Mouse (Mus musculus) stomach, embryonic 16.5 days (tissue): ENCODE data around the gene Mtcl1. TPM values are rescaled to one million over a fixed set of nuclear protein-coding genes. Genes with fewer than 3 reads are reported as not detected.
A peak's percentile ranks its signal among the peaks of the same experiment; 100 is the strongest.

ENCODE experiments used
- ATAC-seq: fragments of 200-750 bp; cut with Nextera tagmentation; 2 replicates; pipeline ENCODE4 v1.8.0; 2017; ENCODE audit warnings: moderate number of reproducible peaks, moderate TSS enrichment; ENCODE audit not compliant: insufficient read depth, low FRiP score
- H3K27ac ChIP-seq: fragments of 300-500 bp; sonication (generic); 2 replicates; pipeline ENCODE4 v1.5.1; 2014; ENCODE audit warnings: low read length
- H3K27me3 ChIP-seq: fragments of 300-500 bp; sonication (generic); 2 replicates; pipeline ENCODE4 v1.6.1; 2014; ENCODE audit warnings: low read length, control low read depth, mixed read lengths; ENCODE audit not compliant: control insufficient read depth, insufficient read depth
- H3K36me3 ChIP-seq: fragments of 300-500 bp; sonication (generic); 2 replicates; pipeline ENCODE4 v1.6.1; 2014; ENCODE audit warnings: low read length; ENCODE audit not compliant: control insufficient read depth, insufficient read depth
- H3K4me1 ChIP-seq: fragments of 300-500 bp; sonication (generic); 2 replicates; pipeline ENCODE4 v1.6.1; 2014; ENCODE audit warnings: low read length, control low read depth, mixed read lengths; ENCODE audit not compliant: control insufficient read depth, insufficient read depth
- H3K4me2 ChIP-seq: fragments of 300-500 bp; sonication (generic); 2 replicates; pipeline ENCODE4 v1.6.1; 2014; ENCODE audit warnings: low read depth, low read length, mixed read lengths
- H3K4me3 ChIP-seq: fragments of 300-500 bp; sonication (generic); replicated peaks from 2 replicates; pipeline ENCODE4 v1.5.1; 2014; ENCODE audit warnings: mild to moderate bottlenecking, low read length
- H3K9ac ChIP-seq: fragments of 300-500 bp; sonication (generic); 2 replicates; pipeline ENCODE4 v1.6.1; 2014; ENCODE audit warnings: low read length
- H3K9me3 ChIP-seq: fragments of 300-500 bp; sonication (generic); replicated peaks from 2 replicates; pipeline ENCODE4 v1.6.1; 2016; ENCODE audit warnings: low read length, control low read depth; ENCODE audit not compliant: control insufficient read depth
- WGBS: fragments of 180-500 bp; shearing (Covaris S2); extraction: QIAGEN DNeasy Blood & Tissue Kit; methylation state at CpG from one replicate; pipeline ENCODE4 v1.1.7; 2014; 5-methylcytosine and 5-hydroxymethylcytosine counted together
- polyA plus RNA-seq: library from polyadenylated mRNA; unstranded; fragments of >200 nt; fragmentation: Nextera tagmentation; extraction: Ambion mirVana; gene quantifications from 2 replicates; pipeline ENCODE4 v1.2.1, GENCODE M21; 2015

The Mtcl1 gene
- polyA plus RNA-seq, 1 experiment from 2014 or later = 6.1 TPM

GRCm38 (mm10) chr17:66320716-66321372, 128.7 kb downstream of the Mtcl1 start:
- Histone ChIP-seq H3K4me1 (peaks cover 1% of the 10 kb centered on the region), H3K27me3 (no peaks in the 10 kb centered on the region), H3K9ac (no peak overlapping the region), H3K9me3 (no peaks in the 10 kb centered on the region), H3K4me3 (no peak overlapping the region), H3K4me2 (no peak overlapping the region), H3K36me3 (no peaks in the 10 kb centered on the region), H3K27ac (no peak overlapping the region)
- 72% methylated on average over 20 of the region's 20 CpGs for WGBS
- ATAC-seq = no peak

- H3K27ac ChIP-seq = no peak overlapping the region
- no peaks in the 10 kb centered on the region for H3K36me3 ChIP-seq
- peaks cover 6% of the 10 kb centered on the region for H3K4me1 ChIP-seq
- no peaks in the 10 kb centered on the region for H3K27me3 ChIP-seq
- no peak overlapping the region for H3K4me3 ChIP-seq
- ATAC-seq = no peak
- WGBS = 90% methylated on average over 3 of the region's 3 CpGs
- no peak overlapping the region for H3K9ac ChIP-seq
- no peaks in the 10 kb centered on the region for H3K9me3 ChIP-seq
- H3K4me2 ChIP-seq = no peak overlapping the region
Measured at GRCm38 (mm10) chr17:66318031-66318430, 131.5 kb downstream of the Mtcl1 start.

- Histone ChIP-seq H3K27ac (no peak overlapping the region), H3K4me2 (no peak overlapping the region), H3K4me3 (no peak overlapping the region), H3K9me3 (no peaks in the 10 kb centered on the region), H3K9ac (no peak overlapping the region), H3K27me3 (no peaks in the 10 kb centered on the region), H3K4me1 (peaks cover 6% of the 10 kb centered on the region; the same call in 1 of the 2 replicates), H3K36me3 (no peaks in the 10 kb centered on the region)
- ATAC-seq = no peak
- WGBS = 91% methylated on average over 4 of the region's 4 CpGs
Measured at GRCm38 (mm10) chr17:66317576-66317975, 132.0 kb downstream of the Mtcl1 start.

- Histone ChIP-seq H3K4me2 (no peak overlapping the region), H3K36me3 (no peaks in the 10 kb centered on the region), H3K27me3 (no peaks in the 10 kb centered on the region), H3K4me1 (peaks cover 6% of the 10 kb centered on the region; the same call in 1 of the 2 replicates), H3K27ac (no peak overlapping the region), H3K9me3 (no peaks in the 10 kb centered on the region), H3K4me3 (no peak overlapping the region), H3K9ac (no peak overlapping the region)
- WGBS = 85% methylated on average over 5 of the region's 5 CpGs
- ATAC-seq = no peak
Measured at GRCm38 (mm10) chr17:66317156-66317555, 132.4 kb downstream of the Mtcl1 start.

GRCm38 (mm10) chr17:66315451-66315850, 134.1 kb downstream of the Mtcl1 start:
- ATAC-seq = peak; percentile 66
- Histone ChIP-seq H3K36me3 (no peaks in the 10 kb centered on the region), H3K9ac (no peak overlapping the region; the same call in 1 of the 2 replicates), H3K4me2 (peak overlapping the region; percentile 27), H3K4me3 (no peak overlapping the region), H3K27me3 (no peaks in the 10 kb centered on the region), H3K4me1 (peaks cover 6% of the 10 kb centered on the region; the same call in 1 of the 2 replicates), H3K27ac (peak overlapping the region; percentile 80), H3K9me3 (no peaks in the 10 kb centered on the region)
- 11% methylated on average over 10 of the region's 10 CpGs for WGBS

- WGBS = 41% methylated on average over 13 of the region's 13 CpGs
- H3K9me3 ChIP-seq = no peaks in the 10 kb centered on the region
- ATAC-seq = no peak
- H3K27ac ChIP-seq = peak overlapping the region; percentile 46
- no peaks in the 10 kb centered on the region for H3K27me3 ChIP-seq
- H3K4me3 ChIP-seq = no peak overlapping the region
- H3K4me2 ChIP-seq = peak overlapping the region; percentile 18; the same call in 1 of the 2 replicates
- no peaks in the 10 kb centered on the region for H3K36me3 ChIP-seq
- no peak overlapping the region for H3K9ac ChIP-seq
- peaks cover 6% of the 10 kb centered on the region; the same call in 1 of the 2 replicates for H3K4me1 ChIP-seq
Measured at GRCm38 (mm10) chr17:66314566-66315285, 134.8 kb downstream of the Mtcl1 start.

- no peak overlapping the region for H3K27ac ChIP-seq
- H3K27me3 ChIP-seq = no peaks in the 10 kb centered on the region
- no peaks in the 10 kb centered on the region for H3K9me3 ChIP-seq
- no peak for ATAC-seq
- 82% methylated on average over 7 of the region's 7 CpGs for WGBS
- H3K4me3 ChIP-seq = no peak overlapping the region
- no peaks in the 10 kb centered on the region for H3K4me1 ChIP-seq
- H3K4me2 ChIP-seq = no peak overlapping the region
- H3K36me3 ChIP-seq = no peaks in the 10 kb centered on the region
- H3K9ac ChIP-seq = no peak overlapping the region
Measured at GRCm38 (mm10) chr17:66301906-66302305, 147.6 kb downstream of the Mtcl1 start.

- no peak overlapping the region for H3K9ac ChIP-seq
- H3K9me3 ChIP-seq = no peaks in the 10 kb centered on the region
- H3K4me1 ChIP-seq = no peaks in the 10 kb centered on the region
- no peaks in the 10 kb centered on the region for H3K36me3 ChIP-seq
- WGBS = 62% methylated on average over 4 of the region's 4 CpGs
- no peak overlapping the region for H3K4me3 ChIP-seq
- H3K27ac ChIP-seq = no peak overlapping the region
- ATAC-seq = no peak
- no peaks in the 10 kb centered on the region for H3K27me3 ChIP-seq
- H3K4me2 ChIP-seq = no peak overlapping the region
Measured at GRCm38 (mm10) chr17:66301267-66301666, 148.3 kb downstream of the Mtcl1 start.

- Histone ChIP-seq H3K4me2 (no peak overlapping the region), H3K4me3 (no peak overlapping the region), H3K9me3 (no peaks in the 10 kb centered on the region), H3K4me1 (no peaks in the 10 kb centered on the region), H3K27me3 (no peaks in the 10 kb centered on the region), H3K9ac (no peak overlapping the region), H3K36me3 (no peaks in the 10 kb centered on the region), H3K27ac (no peak overlapping the region)
- WGBS = 81% methylated on average over 3 of the region's 3 CpGs
- ATAC-seq = no peak
Measured at GRCm38 (mm10) chr17:66297721-66298120, 151.8 kb downstream of the Mtcl1 start.
